ENCODE assay signal across 8 mouse cellular contexts in genomic region chr4:151156904-151157303, GRCm38 (mm10).
DNase-seq lines count a peak whose midpoint lies in the region; ATAC-seq and TF ChIP-seq lines count a peak whose summit lies in the region.

No protein-coding gene starts in this region.

- ATAC-seq in granulocyte monocyte progenitor cell, adult 5-6 weeks (replicated peaks; ENCODE audit: poor library complexity, severe bottlenecking): peak; percentile 49; the same call in 1 of the 2 replicates
- ATAC-seq in liver, embryonic 14.5 days (ENCODE audit: insufficient read depth): no peak
- peak; percentile 78 for ATAC-seq in neural tube, embryonic 15.5 days (ENCODE audit: low FRiP score)

- H3K9ac ChIP-seq in liver, embryonic 14.5 days (replicated peaks): no peak overlapping the region
- no peak overlapping the region for H3K9ac ChIP-seq in neural tube, embryonic 15.5 days (replicated peaks)

- peak; percentile 40 for DNase-seq in CD4-positive helper T cell, adult 2 months (ENCODE audit: low read depth, low spot score)
- DNase-seq in adrenal gland, postnatal 36 days: peak; percentile 87 to 89
- peak; percentile 80 for DNase-seq in embryonic facial prominence, embryonic 10.5 days (ENCODE audit: low spot score)
- peak; percentile 92 for DNase-seq in kidney, postnatal 10 days
- DNase-seq in liver, embryonic 14.5 days (ENCODE audit: low read depth in 3 of 3, low spot score in 3 of 3): peak in 2 of 3 experiments; percentile 17 to 20
- peak; percentile 56 for DNase-seq in thymus, adult 2 months

- H3K9me3 ChIP-seq in embryonic facial prominence, embryonic 10.5 days: no peaks in the 10 kb centered on the region
- no peaks in the 10 kb centered on the region for H3K9me3 ChIP-seq in liver, embryonic 14.5 days (ENCODE audit: control insufficient read depth, low read length)
- H3K9me3 ChIP-seq in neural tube, embryonic 15.5 days (replicated peaks): no peaks in the 10 kb centered on the region

- peak; percentile 94 for TF ChIP-seq CTCF in liver, embryonic 14.5 days (IDR thresholded peaks at IDR 0.05; ENCODE audit: low read depth)
- peak; percentile 89; the same call in 1 of the 2 replicates for TF ChIP-seq CTCF in thymus, adult 2 months (IDR thresholded peaks at IDR 0.05; ENCODE audit: borderline replicate concordance, control insufficient read depth, extremely low read depth, insufficient read depth, low read length, poor library complexity)

- peaks cover 21% of the 10 kb centered on the region for H3K4me1 ChIP-seq in embryonic facial prominence, embryonic 10.5 days
- no peaks in the 10 kb centered on the region for H3K4me1 ChIP-seq in liver, embryonic 14.5 days (replicated peaks; ENCODE audit: control insufficient read depth in 2 of 2, insufficient read depth in 2 of 2, low read length in 1 of 2)
- peaks cover 30% of the 10 kb centered on the region for H3K4me1 ChIP-seq in neural tube, embryonic 15.5 days
- peaks cover 3% of the 10 kb centered on the region; the same call in 1 of the 2 replicates for H3K4me1 ChIP-seq in thymus, adult 2 months (replicated peaks; ENCODE audit: control insufficient read depth, insufficient read depth, low read length)

- WGBS in embryonic facial prominence, embryonic 10.5 days: 3% methylated on average over 7 of the region's 7 CpGs
- 5% methylated on average over 7 of the region's 7 CpGs for WGBS in liver, embryonic 14.5 days (ENCODE audit: insufficient replicate concordance)
- 2% methylated on average over 7 of the region's 7 CpGs for WGBS in neural tube, embryonic 15.5 days
- WGBS in thymus, adult 2 months: 5% methylated on average over 7 of the region's 7 CpGs

- TF ChIP-seq EP300 in liver, embryonic 14.5 days (IDR thresholded peaks at IDR 0.05; ENCODE audit: low read depth): no peak

- peaks cover 22% of the 10 kb centered on the region; the same call in 1 of the 2 replicates for H3K27me3 ChIP-seq in embryonic facial prominence, embryonic 10.5 days (replicated peaks; ENCODE audit: low read depth, poor library complexity, severe bottlenecking)
- no peaks in the 10 kb centered on the region for H3K27me3 ChIP-seq in liver, embryonic 14.5 days (ENCODE audit: control insufficient read depth, insufficient read depth, low read length)
- peaks cover 28% of the 10 kb centered on the region for H3K27me3 ChIP-seq in neural tube, embryonic 15.5 days (replicated peaks)
- no peaks in the 10 kb centered on the region for H3K27me3 ChIP-seq in thymus, adult 2 months (ENCODE audit: control insufficient read depth, insufficient read depth, low read length)

- TF ChIP-seq POLR2A in thymus, adult 2 months (IDR thresholded peaks at IDR 0.05; ENCODE audit: control insufficient read depth, extremely low read depth, insufficient read depth, low read length, poor library complexity): no peak

- no peaks in the 10 kb centered on the region for H3K36me3 ChIP-seq in embryonic facial prominence, embryonic 10.5 days (replicated peaks)
- H3K36me3 ChIP-seq in liver, embryonic 14.5 days (replicated peaks; ENCODE audit: control insufficient read depth, insufficient read depth, low read depth): no peaks in the 10 kb centered on the region
- no peaks in the 10 kb centered on the region for H3K36me3 ChIP-seq in neural tube, embryonic 15.5 days
- no peaks in the 10 kb centered on the region for H3K36me3 ChIP-seq in thymus, adult 2 months (ENCODE audit: control insufficient read depth, insufficient read depth, low read length)

- H3K4me3 ChIP-seq in embryonic facial prominence, embryonic 10.5 days: no peak overlapping the region
- no peak overlapping the region for H3K4me3 ChIP-seq in liver, embryonic 14.5 days (ENCODE audit: insufficient read depth in 1 of 2, low read depth in 2 of 2, low read length in 2 of 2)
- H3K4me3 ChIP-seq in neural tube, embryonic 15.5 days (replicated peaks): no peak overlapping the region
- H3K4me3 ChIP-seq in thymus, adult 2 months (ENCODE audit: control insufficient read depth, insufficient read depth, low read length): no peak overlapping the region

- no peak overlapping the region for H3K27ac ChIP-seq in embryonic facial prominence, embryonic 10.5 days (replicated peaks)
- no peak overlapping the region for H3K27ac ChIP-seq in liver, embryonic 14.5 days
- no peak overlapping the region for H3K27ac ChIP-seq in neural tube, embryonic 15.5 days (replicated peaks)
- H3K27ac ChIP-seq in thymus, adult 2 months (ENCODE audit: control insufficient read depth, insufficient read depth, low read length): no peak overlapping the region

- H3K4me2 ChIP-seq in liver, embryonic 14.5 days (ENCODE audit: low read depth): no peak overlapping the region
- no peak overlapping the region for H3K4me2 ChIP-seq in neural tube, embryonic 15.5 days

Comparison
In these comparisons a context has a peak if more than half of its experiments do, and no peak if none do; other contexts are left out.
1. DNase-seq: peak in every context shown above with its lines; median percentile 92 in kidney, postnatal 10 days; 88 in adrenal gland, postnatal 36 days; 80 in embryonic facial prominence, embryonic 10.5 days; 56 in thymus, adult 2 months; 40 in CD4-positive helper T cell, adult 2 months; 18 in liver, embryonic 14.5 days.